Mouse (Mus musculus): Measurements from ENCODE around the gene Zscan10.

Gene Zscan10

GRCm38 (mm10) chr17:23653324-23653723, 52.7 kb downstream of the Zscan10 start:
- DNase-seq (ENCODE audit: low spot score): no peak

- no peak for DNase-seq (ENCODE audit: low spot score)
Observed at GRCm38 (mm10) chr17:23654001-23654400, 53.3 kb downstream of the Zscan10 start.

- no peak for DNase-seq (ENCODE audit: low spot score)
Observed at GRCm38 (mm10) chr17:23654410-23654809, 53.8 kb downstream of the Zscan10 start.

- DNase-seq (ENCODE audit: low spot score): no peak
Observed at GRCm38 (mm10) chr17:23658450-23658849, 57.8 kb downstream of the Zscan10 start.

GRCm38 (mm10) chr17:23660117-23660875, 59.6 kb downstream of the Zscan10 start, which contains the start of gene Bicdl2:
Gene Bicdl2 (plus strand): TSS chr17:23660506.
- peak; percentile 59 for DNase-seq (ENCODE audit: low spot score)
